In genomic region chr3:123583016-123583664, GRCm38 (mm10) we compare ENCODE assay signal across 14 mouse cellular contexts.
"Had no signal": no experiment of that assay in that cellular context is flagged by ENCODE, and none has a peak within 500 bp of the region (broad histone marks: within the 10 kb centered on the region; RNA-seq: fewer than 3 reads in every experiment).

No protein-coding gene starts in this region.

- H3K27ac ChIP-seq: layer of hippocampus, adult 2 months; limb, embryonic 10.5 days; midbrain, embryonic 12.5 days; stomach, postnatal 0 days had no signal

- H3K9ac ChIP-seq: midbrain, embryonic 12.5 days had no signal

- ATAC-seq: intestine, postnatal 0 days; lung, postnatal 0 days had no signal

- H3K4me3 ChIP-seq: layer of hippocampus, adult 2 months; limb, embryonic 10.5 days; megakaryocyte, embryonic 14.5 days; midbrain, embryonic 12.5 days had no signal

- H3K9me3 ChIP-seq: limb, embryonic 10.5 days; midbrain, embryonic 12.5 days had no signal

- DNase-seq: kidney, adult 9 months; kidney, postnatal 10 days; kidney, postnatal 4 days; lung, adult 2 months; lung, postnatal 36 days; right cerebral cortex, postnatal 25 days; thymus, postnatal 4 days had no signal

- H3K27me3 ChIP-seq: megakaryocyte, embryonic 14.5 days; midbrain, embryonic 12.5 days had no signal

- H3K36me3 ChIP-seq: limb, embryonic 10.5 days; midbrain, embryonic 12.5 days had no signal

- H3K4me1 ChIP-seq: limb, embryonic 10.5 days had no signal

- H3K4me2 ChIP-seq: midbrain, embryonic 12.5 days had no signal
